Mouse (Mus musculus) liver, embryonic 12.5 days (tissue): ENCODE measurements around the gene Trim30d. TPM values are rescaled to one million over a fixed set of nuclear protein-coding genes. Genes with fewer than 3 reads are reported as not detected.
"Not testable (repeated sequence)": the region's sequence is repeated elsewhere in the genome, so short reads cannot be mapped to it uniquely, and the experiment has no call there.

Source experiments
- ATAC-seq: fragments of 200-750 bp; cut with Nextera tagmentation; 2 replicates; pipeline ENCODE4 v1.8.0; 2017; ENCODE audit warnings: moderate number of reproducible peaks, mild to moderate bottlenecking, moderate library complexity
- H3K27ac ChIP-seq: fragments of 300-500 bp; sonication (generic); 2 replicates; pipeline ENCODE4 v1.5.1; 2016; ENCODE audit warnings: mild to moderate bottlenecking
- H3K27me3 ChIP-seq: fragments of 300-500 bp; sonication (generic); replicated peaks from 2 replicates; pipeline ENCODE4 v1.6.1; 2016; ENCODE audit warnings: mild to moderate bottlenecking, moderate library complexity
- H3K36me3 ChIP-seq: fragments of 300-500 bp; sonication (generic); 2 replicates; pipeline ENCODE4 v1.6.1; 2016; ENCODE audit warnings: mild to moderate bottlenecking, moderate library complexity
- H3K4me1 ChIP-seq: fragments of 300-500 bp; sonication (generic); 2 replicates; pipeline ENCODE4 v1.6.1; 2016
- H3K4me2 ChIP-seq: fragments of 300-500 bp; sonication (generic); 2 replicates; pipeline ENCODE4 v1.6.1; 2016; ENCODE audit warnings: mild to moderate bottlenecking, moderate library complexity
- H3K4me3 ChIP-seq: fragments of 300-500 bp; sonication (generic); 2 replicates; pipeline ENCODE4 v1.5.1; 2016; ENCODE audit warnings: mild to moderate bottlenecking, moderate library complexity
- H3K9ac ChIP-seq: fragments of 300-500 bp; sonication (generic); 2 replicates; pipeline ENCODE4 v1.6.1; 2016; ENCODE audit warnings: mild to moderate bottlenecking, moderate library complexity
- H3K9me3 ChIP-seq: fragments of 300-500 bp; sonication (generic); replicated peaks from 2 replicates; pipeline ENCODE4 v1.6.1; 2016; ENCODE audit warnings: mild to moderate bottlenecking, moderate library complexity
- WGBS: fragments of 180-500 bp; shearing (Covaris S2); methylation state at CpG from one replicate; pipeline ENCODE4 v1.1.7; 2016; ENCODE audit not compliant: insufficient replicate concordance; 5-methylcytosine and 5-hydroxymethylcytosine counted together
- polyA plus RNA-seq: library from polyadenylated mRNA; unstranded; fragments of >200 nt; fragmentation: Nextera tagmentation; extraction: Ambion mirVana; gene quantifications from 2 replicates; pipeline ENCODE4 v1.2.1, GENCODE M21; 2016

The Trim30d gene
- 0.42 and 0.43 TPM in 2 replicates for polyA plus RNA-seq

- not testable (repeated sequence) for H3K9me3 ChIP-seq, H3K27ac ChIP-seq, H3K4me3 ChIP-seq, H3K4me2 ChIP-seq, H3K9ac ChIP-seq, ATAC-seq, H3K27me3 ChIP-seq, H3K36me3 ChIP-seq, H3K4me1 ChIP-seq
These were observed at the start of gene Trim30d for GRCm38 (mm10) chr7:104507421-104508065. TSS of gene Trim30d (minus strand) at chr7:104507849.

GRCm38 (mm10) chr7:104552700-104553099, 45.1 kb upstream of the Trim30d start:
- H3K4me3 ChIP-seq, result no peak overlapping the region
- no peaks in the 10 kb centered on the region for H3K27me3 ChIP-seq
- no peak overlapping the region for H3K9ac ChIP-seq
- ATAC-seq, result no peak
- H3K4me1 ChIP-seq, result no peaks in the 10 kb centered on the region
- H3K4me2 ChIP-seq, result no peak overlapping the region
- 52% methylated on average over 1 of the region's 1 CpGs for WGBS
- no peaks in the 10 kb centered on the region for H3K36me3 ChIP-seq
- H3K27ac ChIP-seq, result no peak overlapping the region
- H3K9me3 ChIP-seq, result no peaks in the 10 kb centered on the region

- no peak for ATAC-seq
- no peaks in the 10 kb centered on the region for H3K36me3 ChIP-seq
- H3K9ac ChIP-seq, result no peak within 1 kb of the TSS
- no peak within 1 kb of the TSS for H3K4me3 ChIP-seq
- H3K4me1 ChIP-seq, result no peaks in the 10 kb centered on the region
- no peak within 1 kb of the TSS for H3K27ac ChIP-seq
- H3K9me3 ChIP-seq, result no peaks in the 10 kb centered on the region
- H3K4me2 ChIP-seq, result no peak within 1 kb of the TSS
- no peaks in the 10 kb centered on the region for H3K27me3 ChIP-seq
- 64% methylated on average over 5 of the region's 5 CpGs for WGBS
These were observed 42.2 kb upstream of the Trim30d start, which contains the start of gene Olfr651 for GRCm38 (mm10) chr7:104549833-104550232. TSS of gene Olfr651 (plus strand) at chr7:104550133.

- Histone ChIP-seq H3K4me2 (peak overlapping the region; percentile 65), H3K36me3 (no peaks in the 10 kb centered on the region), H3K4me1 (no peaks in the 10 kb centered on the region), H3K27ac (no peak overlapping the region), H3K4me3 (peak overlapping the region; percentile 52), H3K27me3 (peaks cover 9% of the 10 kb centered on the region), H3K9me3 (no peaks in the 10 kb centered on the region), H3K9ac (no peak overlapping the region)
- peak; percentile 67; the same call in 1 of the 2 replicates for ATAC-seq
- 2% methylated on average over 59 of the region's 59 CpGs for WGBS
These were observed 5.9 kb downstream of the Trim30d start for GRCm38 (mm10) chr7:104501589-104502371.

- not testable (repeated sequence) for H3K27me3 ChIP-seq, H3K4me1 ChIP-seq, H3K4me3 ChIP-seq, H3K9ac ChIP-seq, H3K36me3 ChIP-seq, H3K4me2 ChIP-seq, H3K27ac ChIP-seq, H3K9me3 ChIP-seq, ATAC-seq
- 53% methylated on average over 6 of the region's 6 CpGs for WGBS
These were observed 6.5 kb downstream of the Trim30d start for GRCm38 (mm10) chr7:104501186-104501585.

GRCm38 (mm10) chr7:104499464-104499863, 8.2 kb downstream of the Trim30d start:
- not testable (repeated sequence) for H3K9me3 ChIP-seq, H3K36me3 ChIP-seq, H3K9ac ChIP-seq, H3K4me2 ChIP-seq, H3K4me1 ChIP-seq, H3K4me3 ChIP-seq, H3K27ac ChIP-seq, H3K27me3 ChIP-seq, ATAC-seq
- 72% methylated on average over 7 of the region's 8 CpGs for WGBS

- Histone ChIP-seq H3K4me2 (peak within 1 kb of the TSS; percentile 18), H3K9me3 (no peaks in the 10 kb centered on the region), H3K27ac (no peak within 1 kb of the TSS), H3K4me3 (no peak within 1 kb of the TSS; the same call in 1 of the 2 replicates), H3K9ac (no peak within 1 kb of the TSS), H3K27me3 (no peaks in the 10 kb centered on the region), H3K4me1 (no peaks in the 10 kb centered on the region), H3K36me3 (no peaks in the 10 kb centered on the region)
- 30% methylated on average over 3 of the region's 3 CpGs for WGBS
- peak; percentile 76 for ATAC-seq
These were observed 42.4 kb downstream of the Trim30d start, which contains the start of gene Trim30a for GRCm38 (mm10) chr7:104465065-104465744. TSS of gene Trim30a (minus strand) at chr7:104465193.

- peak; percentile 64 for ATAC-seq
These were observed 61.5 kb downstream of the Trim30d start for GRCm38 (mm10) chr7:104445961-104446645.

More at GRCm38 (mm10) chr7:104445961-104446645, 61.5 kb downstream of the Trim30d start:
- Histone ChIP-seq H3K4me1 (no peaks in the 10 kb centered on the region), H3K9me3 (no peaks in the 10 kb centered on the region), H3K4me2 (peak overlapping the region; percentile 33), H3K27ac (peak overlapping the region; percentile 25; the same call in 1 of the 2 replicates), H3K9ac (no peak overlapping the region), H3K36me3 (no peaks in the 10 kb centered on the region), H3K4me3 (no peak overlapping the region; the same call in 1 of the 2 replicates), H3K27me3 (no peaks in the 10 kb centered on the region)
- 23% methylated on average over 2 of the region's 2 CpGs for WGBS

Other genes with a start within 250 kb of the Trim30d start
- gene Trim5, start 219.8 kb downstream of the Trim30d start, polyA plus RNA-seq, result 0.33 and 0.38 TPM in 2 replicates
- gene Trim12a, start 192.4 kb downstream of the Trim30d start, polyA plus RNA-seq, result 3.2 and 4.3 TPM in 2 replicates
- not detected in 2 replicates for gene Trim34b, start 178.4 kb downstream of the Trim30d start, polyA plus RNA-seq
- gene Trim12c, start 154.5 kb downstream of the Trim30d start, polyA plus RNA-seq, result 1.2 and 1.4 TPM in 2 replicates
- gene Trim30b, start 138.0 kb downstream of the Trim30d start, polyA plus RNA-seq, result 0.11 TPM in 1 of 2 replicates, not detected in the other
- gene Trim30c, start 107.0 kb downstream of the Trim30d start, polyA plus RNA-seq, result 0.14 and 0.20 TPM in 2 replicates
- gene Trim30a, start 42.7 kb downstream of the Trim30d start, polyA plus RNA-seq, result 1.2 and 1.3 TPM in 2 replicates
- gene Olfr651, start 42.3 kb upstream of the Trim30d start, polyA plus RNA-seq, result not detected in 2 replicates
- not detected in 2 replicates for gene Olfr652, start 53.1 kb upstream of the Trim30d start, polyA plus RNA-seq
- gene Olfr653, start 69.5 kb upstream of the Trim30d start, polyA plus RNA-seq, result not detected in 2 replicates
- gene Olfr654, start 79.2 kb upstream of the Trim30d start, polyA plus RNA-seq, result not detected in 2 replicates
- gene Olfr655, start 93.9 kb upstream of the Trim30d start, polyA plus RNA-seq, result not detected in 2 replicates
- gene Olfr656, start 106.1 kb upstream of the Trim30d start, polyA plus RNA-seq, result not detected in 2 replicates
- not detected in 2 replicates for gene Olfr657, start 116.9 kb upstream of the Trim30d start, polyA plus RNA-seq
- gene Olfr658, start 139.5 kb upstream of the Trim30d start, polyA plus RNA-seq, result not detected in 2 replicates
- not detected in 2 replicates for gene Olfr659, start 158.9 kb upstream of the Trim30d start, polyA plus RNA-seq
- not detected in 2 replicates for gene Olfr661, start 178.7 kb upstream of the Trim30d start, polyA plus RNA-seq